Mouse (Mus musculus) megakaryocyte, embryonic 14.5 days (primary cell): ENCODE measurements around the gene Slc31a1.

Experiments used
- FLI1 ChIP-seq: IDR thresholded peaks from 2 replicates; pipeline ENCODE4 v1.6.1; 2012; ENCODE audit warnings: low read length, inconsistent platforms, mixed read lengths
- GATA1 ChIP-seq: IDR thresholded peaks from 3 replicates; pipeline ENCODE4 v1.6.1; 2012; ENCODE audit warnings: mixed read lengths, low read length, inconsistent platforms, borderline replicate concordance

GRCm38 (mm10) chr4:62338536-62338935, 22.0 kb upstream of the Slc31a1 start:
- TF ChIP-seq GATA1: no peak
- TF ChIP-seq FLI1: no peak
